Mouse (Mus musculus) cortical plate, adult 2 months (tissue): ENCODE data around the gene Tas1r2.

Experiments used
- CTCF ChIP-seq: fragments of 200-500 bp; IDR thresholded peaks from 2 replicates; pipeline ENCODE4 v1.5.1; 2011; ENCODE audit warnings: mild to moderate bottlenecking, control low read depth, low read length; ENCODE audit not compliant: insufficient read depth; ENCODE audit errors: extremely low read depth
- POLR2A ChIP-seq: fragments of 200-500 bp; IDR thresholded peaks from 2 replicates; pipeline ENCODE4 v1.6.1; 2011; ENCODE audit warnings: mild to moderate bottlenecking, low read length, control low read depth; ENCODE audit not compliant: insufficient read depth; ENCODE audit errors: extremely low read depth

- TF ChIP-seq POLR2A (no peak), CTCF (no peak)
Measured at GRCm38 (mm10) chr4:139650086-139650743, 3.1 kb upstream of the Tas1r2 start.
